Mouse (Mus musculus) heart, embryonic 12.5 days (tissue): ENCODE measurements around the gene Zfp280c. TPM values are rescaled to one million over a fixed set of nuclear protein-coding genes. Genes with fewer than 3 reads are reported as not detected.
A peak's percentile ranks its signal among the peaks of the same experiment; 100 is the strongest.

ENCODE experiments used
- ATAC-seq: fragments of 200-750 bp; cut with Nextera tagmentation; 2 replicates; pipeline ENCODE4 v1.8.0; 2017; ENCODE audit warnings: moderate TSS enrichment, moderate library complexity; ENCODE audit not compliant: insufficient number of reproducible peaks, low FRiP score
- H3K27ac ChIP-seq: fragments of 300-500 bp; sonication (generic); 2 replicates; pipeline ENCODE4 v1.5.1; 2016; ENCODE audit warnings: mild to moderate bottlenecking, moderate library complexity; ENCODE audit not compliant: poor library complexity, severe bottlenecking
- H3K27me3 ChIP-seq: fragments of 300-500 bp; sonication (generic); replicated peaks from 2 replicates; pipeline ENCODE4 v1.6.1; 2016; ENCODE audit warnings: mild to moderate bottlenecking, moderate library complexity
- H3K36me3 ChIP-seq: fragments of 300-500 bp; sonication (generic); 2 replicates; pipeline ENCODE4 v1.6.1; 2016; ENCODE audit warnings: mild to moderate bottlenecking, moderate library complexity
- H3K4me1 ChIP-seq: fragments of 300-500 bp; sonication (generic); replicated peaks from 2 replicates; pipeline ENCODE4 v1.6.1; 2016; ENCODE audit warnings: mild to moderate bottlenecking
- H3K4me2 ChIP-seq: fragments of 300-500 bp; sonication (generic); 2 replicates; pipeline ENCODE4 v1.6.1; 2016; ENCODE audit warnings: mild to moderate bottlenecking, moderate library complexity
- H3K4me3 ChIP-seq: fragments of 300-500 bp; sonication (generic); 2 replicates; pipeline ENCODE4 v1.5.1; 2016; ENCODE audit warnings: mild to moderate bottlenecking
- H3K9ac ChIP-seq: fragments of 300-500 bp; sonication (generic); 2 replicates; pipeline ENCODE4 v1.6.1; 2016; ENCODE audit warnings: mild to moderate bottlenecking, moderate library complexity
- H3K9me3 ChIP-seq: fragments of 300-500 bp; sonication (generic); replicated peaks from 2 replicates; pipeline ENCODE4 v1.6.1; 2016; ENCODE audit warnings: mild to moderate bottlenecking, moderate library complexity
- WGBS: fragments of 180-500 bp; shearing (Covaris S2); methylation state at CpG from one replicate; pipeline ENCODE4 v1.1.7; 2016; 5-methylcytosine and 5-hydroxymethylcytosine counted together
- polyA plus RNA-seq: library from polyadenylated mRNA; unstranded; fragments of >200 nt; fragmentation: Nextera tagmentation; extraction: Ambion mirVana; gene quantifications from 2 replicates; pipeline ENCODE4 v1.2.1, GENCODE M21; 2016

The Zfp280c gene
- polyA plus RNA-seq, 1 experiment from 2014 or later = 7.2 TPM

GRCm38 (mm10) chrX:48526435-48526834, 67.9 kb downstream of the Zfp280c start:
- peak overlapping the region; percentile 43; the same call in 1 of the 2 replicates for H3K27ac ChIP-seq
- no peaks in the 10 kb centered on the region for H3K27me3 ChIP-seq
- H3K4me2 ChIP-seq = no peak overlapping the region
- H3K4me3 ChIP-seq = no peak overlapping the region
- H3K4me1 ChIP-seq = 0 out of 2 replicates have a peak, but pooled peaks cover 4% of the 10 kb centered on the region
- no peak overlapping the region for H3K9ac ChIP-seq
- H3K9me3 ChIP-seq = no peaks in the 10 kb centered on the region
- no peaks in the 10 kb centered on the region for H3K36me3 ChIP-seq
- ATAC-seq = no peak
- 51% methylated on average over 3 of the region's 3 CpGs for whole genome bisulfite sequencing

DNA sequence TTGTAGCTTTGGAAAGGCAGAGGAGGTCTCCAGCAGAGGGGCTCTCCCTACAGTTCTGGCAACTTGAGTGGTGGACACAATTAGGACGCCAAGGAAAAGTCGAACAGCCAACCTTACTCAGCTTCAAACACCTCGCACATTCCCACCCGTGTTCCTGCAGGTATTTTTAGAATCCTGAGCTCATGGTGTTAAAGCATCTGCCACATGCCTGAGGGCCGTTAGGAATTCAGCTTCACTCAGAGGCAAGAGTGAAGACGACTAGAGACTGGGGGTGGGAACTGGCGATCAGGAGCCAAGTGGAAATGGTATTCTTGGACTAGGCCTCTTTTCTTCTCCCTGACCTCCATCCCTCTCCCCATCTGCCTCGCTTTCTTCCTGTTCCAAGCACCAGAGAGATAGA, 68.4 kb downstream of the Zfp280c start:
- peak overlapping the region; percentile 43; the same call in 1 of the 2 replicates for H3K27ac ChIP-seq
- ATAC-seq = no peak
- H3K4me3 ChIP-seq = no peak overlapping the region
- no peaks in the 10 kb centered on the region for H3K27me3 ChIP-seq
- no peaks in the 10 kb centered on the region for H3K9me3 ChIP-seq
- H3K4me2 ChIP-seq = peak overlapping the region; percentile 16; the same call in 1 of the 2 replicates
- 0 out of 2 replicates have a peak, but pooled peaks cover 4% of the 10 kb centered on the region for H3K4me1 ChIP-seq
- no peaks in the 10 kb centered on the region for H3K36me3 ChIP-seq
- 41% methylated on average over 8 of the region's 8 CpGs for WGBS
- no peak overlapping the region for H3K9ac ChIP-seq

DNA sequence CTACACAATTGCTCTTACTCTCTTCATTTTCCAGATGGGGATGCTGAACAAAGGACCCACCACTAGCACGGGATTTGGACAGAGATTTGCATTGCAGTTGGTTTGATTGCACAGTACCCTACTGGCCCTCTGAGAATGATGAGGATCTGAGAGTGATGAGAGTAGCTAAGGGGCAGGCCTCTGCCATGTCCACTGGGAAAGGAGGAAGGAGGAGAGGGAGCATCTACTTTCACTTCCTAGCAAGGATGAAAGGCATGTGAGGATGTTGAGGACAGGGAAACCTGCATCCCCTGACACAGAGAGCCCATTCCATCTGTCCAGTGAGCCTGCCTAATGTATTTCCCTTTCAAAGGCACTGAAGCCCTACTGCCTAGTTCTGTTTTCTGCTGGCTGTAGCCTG, 69.0 kb downstream of the Zfp280c start:
- 52% methylated on average over 1 of the region's 1 CpGs for WGBS
- Histone ChIP-seq H3K9ac (no peak overlapping the region), H3K4me2 (no peak overlapping the region), H3K9me3 (no peaks in the 10 kb centered on the region), H3K36me3 (no peaks in the 10 kb centered on the region), H3K27me3 (no peaks in the 10 kb centered on the region), H3K27ac (peak overlapping the region; percentile 43; the same call in 1 of the 2 replicates), H3K4me1 (0 out of 2 replicates have a peak, but pooled peaks cover 4% of the 10 kb centered on the region), H3K4me3 (no peak overlapping the region)
- no peak for ATAC-seq

GRCm38 (mm10) chrX:48523512-48523911, 70.8 kb downstream of the Zfp280c start:
- 62% methylated on average over 3 of the region's 3 CpGs for WGBS
- Histone ChIP-seq H3K4me3 (no peak overlapping the region), H3K4me1 (0 out of 2 replicates have a peak, but pooled peaks cover 4% of the 10 kb centered on the region), H3K4me2 (no peak overlapping the region), H3K27ac (no peak overlapping the region), H3K36me3 (no peaks in the 10 kb centered on the region), H3K9ac (no peak overlapping the region), H3K27me3 (no peaks in the 10 kb centered on the region), H3K9me3 (no peaks in the 10 kb centered on the region)
- ATAC-seq = no peak

GRCm38 (mm10) chrX:48521651-48522050, 72.7 kb downstream of the Zfp280c start:
- no peak overlapping the region for H3K27ac ChIP-seq
- no peaks in the 10 kb centered on the region for H3K27me3 ChIP-seq
- no peaks in the 10 kb centered on the region for H3K9me3 ChIP-seq
- H3K4me3 ChIP-seq = no peak overlapping the region
- 0 out of 2 replicates have a peak overlapping the region, but pooled peaks have one; percentile 7 for H3K4me2 ChIP-seq
- no peaks in the 10 kb centered on the region for H3K36me3 ChIP-seq
- WGBS = 62% methylated on average over 3 of the region's 3 CpGs
- ATAC-seq = no peak
- H3K9ac ChIP-seq = no peak overlapping the region
- H3K4me1 ChIP-seq = 0 out of 2 replicates have a peak, but pooled peaks cover 4% of the 10 kb centered on the region

GRCm38 (mm10) chrX:48519549-48520085, 74.7 kb downstream of the Zfp280c start:
- Histone ChIP-seq H3K4me1 (0 out of 2 replicates have a peak, but pooled peaks cover 4% of the 10 kb centered on the region), H3K9ac (peak overlapping the region; percentile 74), H3K27me3 (no peaks in the 10 kb centered on the region), H3K27ac (no peak overlapping the region), H3K4me3 (peak overlapping the region; percentile 55), H3K36me3 (no peaks in the 10 kb centered on the region), H3K9me3 (no peaks in the 10 kb centered on the region), H3K4me2 (peak overlapping the region; percentile 86)
- 21% methylated on average over 20 of the region's 20 CpGs for WGBS
- no peak for ATAC-seq

- ATAC-seq = peak; percentile 77
These were observed 75.3 kb downstream of the Zfp280c start, which contains the start of gene Rab33a for GRCm38 (mm10) chrX:48518808-48519548. Gene Rab33a (plus strand): TSS chrX:48519285.

DNA sequence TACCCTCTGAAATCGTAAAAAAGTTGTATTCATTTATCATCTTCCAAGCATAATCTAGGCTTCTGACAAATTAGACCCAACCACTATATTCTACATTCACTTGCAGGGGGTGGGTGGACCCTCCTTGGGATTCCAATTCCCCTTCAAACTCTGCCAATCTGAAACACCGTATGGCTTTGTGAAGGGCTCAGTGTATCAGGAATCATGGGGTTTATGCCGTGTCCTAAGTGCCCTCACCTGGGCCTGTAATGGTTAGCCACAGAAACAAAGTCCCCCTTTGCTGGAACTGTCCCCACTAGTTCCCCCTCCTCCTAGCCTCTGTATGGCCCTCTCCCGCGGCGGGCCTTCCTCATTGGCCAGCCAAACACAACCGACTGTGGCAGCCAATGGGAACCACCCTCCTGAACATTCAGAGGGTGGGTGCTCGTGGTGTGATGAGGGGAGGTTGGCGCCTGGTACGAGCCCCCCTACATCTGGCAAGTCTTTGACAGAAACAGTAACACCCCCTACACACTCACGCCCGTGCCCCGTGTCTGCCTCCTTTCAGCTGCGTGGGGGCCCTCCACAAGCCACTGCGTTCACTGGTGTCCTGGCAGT, 76.0 kb downstream of the Zfp280c start:
- Histone ChIP-seq H3K4me1 (0 out of 2 replicates have a peak, but pooled peaks cover under 1% of the 10 kb centered on the region), H3K9ac (peak overlapping the region; percentile 74), H3K27ac (no peak overlapping the region), H3K4me2 (peak overlapping the region; percentile 86), H3K9me3 (no peaks in the 10 kb centered on the region), H3K36me3 (no peaks in the 10 kb centered on the region), H3K27me3 (no peaks in the 10 kb centered on the region), H3K4me3 (peak overlapping the region; percentile 55)
- 19% methylated on average over 15 of the region's 15 CpGs for WGBS
- ATAC-seq = 0 out of 2 replicates have a peak, but pooled peaks have one; percentile 52

More at GRCm38 (mm10) chrX:48518808-48519548, 75.3 kb downstream of the Zfp280c start, which contains the start of gene Rab33a:
- Histone ChIP-seq H3K9me3 (no peaks in the 10 kb centered on the region), H3K27me3 (no peaks in the 10 kb centered on the region), H3K4me1 (0 out of 2 replicates have a peak, but pooled peaks cover 4% of the 10 kb centered on the region), H3K36me3 (no peaks in the 10 kb centered on the region), H3K27ac (no peak within 1 kb of the TSS), H3K9ac (peak within 1 kb of the TSS; percentile 74), H3K4me3 (peak within 1 kb of the TSS; percentile 55), H3K4me2 (peak within 1 kb of the TSS; percentile 86)
- WGBS = 23% methylated on average over 33 of the region's 33 CpGs

GRCm38 (mm10) chrX:48513824-48514223, 80.5 kb downstream of the Zfp280c start:
- no peaks in the 10 kb centered on the region for H3K9me3 ChIP-seq
- peaks cover 5% of the 10 kb centered on the region; the same call in 1 of the 2 replicates for H3K4me1 ChIP-seq
- no peak overlapping the region for H3K27ac ChIP-seq
- no peak for ATAC-seq
- H3K27me3 ChIP-seq = no peaks in the 10 kb centered on the region
- peak overlapping the region; percentile 64 for H3K4me3 ChIP-seq
- H3K4me2 ChIP-seq = peak overlapping the region; percentile 69
- H3K9ac ChIP-seq = peak overlapping the region; percentile 3; the same call in 1 of the 2 replicates
- no peaks in the 10 kb centered on the region for H3K36me3 ChIP-seq
- 10% methylated on average over 13 of the region's 13 CpGs for WGBS

- no peaks in the 10 kb centered on the region for H3K36me3 ChIP-seq
- no peaks in the 10 kb centered on the region for H3K9me3 ChIP-seq
- no peaks in the 10 kb centered on the region for H3K27me3 ChIP-seq
- peaks cover 5% of the 10 kb centered on the region; the same call in 1 of the 2 replicates for H3K4me1 ChIP-seq
- H3K4me3 ChIP-seq = peak within 1 kb of the TSS; percentile 64
- WGBS = 17% methylated on average over 45 of the region's 45 CpGs
- H3K9ac ChIP-seq = peak within 1 kb of the TSS; percentile 69
- H3K27ac ChIP-seq = 0 out of 2 replicates have a peak within 1 kb of the TSS, but pooled peaks have one; percentile 6
- peak; percentile 99 for ATAC-seq
- H3K4me2 ChIP-seq = peak within 1 kb of the TSS; percentile 69
These were observed 81.0 kb downstream of the Zfp280c start, which contains the start of gene Aifm1 for GRCm38 (mm10) chrX:48513166-48513807. Gene Aifm1 (minus strand): TSS chrX:48513563.
